Mouse (Mus musculus): ENCODE data around the gene Slc25a21.

GRCm38 (mm10) chr12:57115516-57115915 is 81.8 kb downstream of the Slc25a21 start:
- TF ChIP-seq HCFC1 (IDR thresholded peaks at IDR 0.05; ENCODE audit: borderline replicate concordance, insufficient read depth, low read length) = no peak
- no peak for TF ChIP-seq MAFK (IDR thresholded peaks at IDR 0.05; ENCODE audit: insufficient read depth, low read depth, low read length)
